Mouse (Mus musculus) megakaryocyte, embryonic 14.5 days (primary cell): ENCODE measurements at regions not wholly inside any gene's neighbourhood (a gene's known extent, or its start where the extent isn't known, plus 50 kb on each side); places are given as distances from the start of the nearest gene placed in this dataset.

ENCODE experiments used
- H3K27me3 ChIP-seq: replicated peaks from 2 replicates; pipeline ENCODE3; 2012; ENCODE audit warnings: inconsistent platforms
- H3K36me3 ChIP-seq: replicated peaks from 2 replicates; pipeline ENCODE3; 2012; ENCODE audit warnings: low read length, inconsistent platforms, mixed read lengths
- H3K4me1 ChIP-seq: 2 replicates; pipeline ENCODE4 v1.6.1; 2012; ENCODE audit warnings: inconsistent platforms
- H3K4me3 ChIP-seq: replicated peaks from 2 replicates; pipeline ENCODE3; 2012; ENCODE audit warnings: moderate library complexity, mild to moderate bottlenecking, inconsistent platforms
- H3K9me3 ChIP-seq: 2 replicates; pipeline ENCODE4 v1.6.1; 2012; ENCODE audit warnings: inconsistent platforms
- FLI1 ChIP-seq: IDR thresholded peaks from 2 replicates; pipeline ENCODE4 v1.6.1; 2012; ENCODE audit warnings: low read length, inconsistent platforms, mixed read lengths
- GATA1 ChIP-seq: IDR thresholded peaks from 3 replicates; pipeline ENCODE4 v1.6.1; 2012; ENCODE audit warnings: mixed read lengths, low read length, inconsistent platforms, borderline replicate concordance

DNA sequence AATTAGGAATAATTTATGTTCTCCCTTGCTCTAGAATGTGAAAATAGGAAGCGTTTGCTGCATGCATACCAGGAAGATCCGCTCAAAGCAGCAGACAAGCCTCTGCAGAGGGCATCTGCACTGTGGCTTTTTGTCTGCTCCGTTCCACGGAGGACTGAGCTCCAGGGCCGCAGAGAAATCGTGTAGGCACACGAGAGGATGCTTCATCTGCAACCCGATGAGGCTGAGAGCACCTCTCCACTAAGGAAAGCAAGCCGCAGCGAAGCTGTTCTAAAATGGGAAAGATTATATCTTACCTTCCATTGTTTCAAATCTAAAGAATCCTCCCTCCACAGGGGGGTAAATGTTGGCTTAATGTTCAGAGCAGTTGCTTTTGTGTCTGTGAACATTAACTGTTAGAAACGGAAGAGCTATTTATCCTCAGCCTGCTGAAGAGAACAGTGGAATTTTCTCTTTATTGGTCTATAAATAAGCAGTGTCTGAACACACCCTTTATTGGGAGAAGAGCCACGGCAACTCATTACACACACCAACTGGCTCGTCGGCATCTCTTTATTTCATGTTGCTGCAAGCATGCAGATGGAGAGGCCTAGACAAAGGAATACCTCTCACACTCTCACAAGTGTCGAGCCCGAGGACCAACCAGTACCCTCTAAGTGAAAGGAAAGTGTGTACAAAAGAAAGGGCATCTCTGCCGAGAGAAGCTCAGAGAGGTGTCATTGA is 414.6 kb upstream of the Hnrnpa3 start:
- Histone ChIP-seq H3K4me3 (no peak overlapping the region), H3K4me1 (no peaks in the 10 kb centered on the region), H3K9me3 (no peaks in the 10 kb centered on the region), H3K27me3 (no peaks in the 10 kb centered on the region), H3K36me3 (no peaks in the 10 kb centered on the region)
- no peak for TF ChIP-seq GATA1
- TF ChIP-seq FLI1 = no peak

DNA sequence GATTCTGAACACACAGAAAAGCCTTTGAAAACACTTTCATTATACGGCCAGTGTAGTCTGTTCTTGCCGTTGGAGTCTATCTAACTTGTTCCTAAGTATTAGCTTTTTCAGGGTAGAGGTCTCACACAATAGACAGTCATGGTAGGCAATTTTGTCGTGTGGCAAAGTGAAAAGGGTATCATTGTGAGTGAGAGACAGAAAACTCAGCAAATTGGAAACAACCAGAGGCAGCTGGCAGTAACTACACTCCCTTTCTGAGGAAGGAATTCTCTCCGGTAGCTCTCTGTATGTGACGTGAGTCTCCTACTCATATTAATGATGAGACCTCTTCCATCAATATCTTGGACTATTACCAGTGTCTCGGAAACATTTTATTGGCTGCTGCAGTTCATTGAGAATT is 413.8 kb upstream of the Hnrnpa3 start:
- no peak for TF ChIP-seq GATA1
- no peak for TF ChIP-seq FLI1

DNA sequence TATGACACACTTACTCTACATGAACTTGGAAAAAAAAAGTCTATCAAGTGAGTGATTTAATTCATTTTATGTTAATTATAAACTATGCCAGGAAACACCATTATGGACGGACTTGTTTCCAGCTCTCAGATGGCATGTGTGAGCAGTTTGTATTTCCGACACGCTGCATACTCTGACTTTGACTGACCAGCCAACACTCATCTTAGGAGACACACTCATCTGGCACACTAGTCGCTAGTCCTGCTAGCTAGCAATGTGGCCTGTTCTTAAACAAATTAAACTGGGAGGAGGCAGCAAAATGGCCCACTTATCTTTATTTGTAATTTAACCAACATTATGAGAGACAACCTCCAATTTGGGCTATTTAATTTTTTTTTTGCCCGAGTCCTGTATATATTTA is 413.4 kb upstream of the Hnrnpa3 start:
- no peak for TF ChIP-seq FLI1
- no peak for TF ChIP-seq GATA1
- Histone ChIP-seq H3K9me3 (no peaks in the 10 kb centered on the region), H3K27me3 (no peaks in the 10 kb centered on the region), H3K4me3 (no peak overlapping the region), H3K4me1 (no peaks in the 10 kb centered on the region), H3K36me3 (no peaks in the 10 kb centered on the region)

More for the DNA sequence above, 413.8 kb upstream of the Hnrnpa3 start:
- Histone ChIP-seq H3K27me3 (no peaks in the 10 kb centered on the region), H3K36me3 (no peaks in the 10 kb centered on the region), H3K4me1 (no peaks in the 10 kb centered on the region), H3K4me3 (no peak overlapping the region), H3K9me3 (no peaks in the 10 kb centered on the region)

DNA sequence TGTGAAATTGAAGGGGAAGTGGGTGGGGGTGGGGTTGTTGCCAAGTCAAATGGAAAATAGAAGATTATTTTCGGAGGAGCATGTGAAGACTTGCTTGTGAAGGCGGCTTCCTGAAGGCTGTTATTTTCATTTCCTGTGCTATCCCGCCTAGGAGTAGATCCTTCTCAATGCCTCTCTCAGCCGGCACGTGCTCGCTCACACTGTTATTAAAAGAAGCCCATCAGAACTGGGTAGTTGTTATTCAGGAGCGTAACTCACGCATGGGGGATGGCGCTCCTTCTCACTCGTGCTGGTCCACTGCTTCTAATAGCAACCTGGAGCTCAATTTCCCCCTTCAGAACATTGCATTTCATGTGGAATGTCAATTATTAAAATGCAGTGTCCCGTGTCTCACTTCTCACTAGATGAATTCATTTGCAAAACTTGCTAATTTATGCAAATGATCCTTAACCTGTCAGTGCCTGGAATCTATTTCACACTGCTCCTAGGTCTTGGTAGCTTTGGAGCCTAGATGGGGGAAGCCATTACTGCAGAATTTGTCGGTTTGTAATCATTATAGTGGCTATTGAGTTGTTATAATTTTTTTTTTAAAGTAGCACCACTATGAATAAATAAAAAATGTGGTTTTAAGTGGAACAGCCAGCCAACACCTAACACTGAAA is 412.8 kb upstream of the Hnrnpa3 start:
- Histone ChIP-seq H3K9me3 (no peaks in the 10 kb centered on the region), H3K4me1 (no peaks in the 10 kb centered on the region), H3K36me3 (no peaks in the 10 kb centered on the region), H3K4me3 (no peak overlapping the region), H3K27me3 (no peaks in the 10 kb centered on the region)
- TF ChIP-seq GATA1 (no peak), FLI1 (no peak)

DNA sequence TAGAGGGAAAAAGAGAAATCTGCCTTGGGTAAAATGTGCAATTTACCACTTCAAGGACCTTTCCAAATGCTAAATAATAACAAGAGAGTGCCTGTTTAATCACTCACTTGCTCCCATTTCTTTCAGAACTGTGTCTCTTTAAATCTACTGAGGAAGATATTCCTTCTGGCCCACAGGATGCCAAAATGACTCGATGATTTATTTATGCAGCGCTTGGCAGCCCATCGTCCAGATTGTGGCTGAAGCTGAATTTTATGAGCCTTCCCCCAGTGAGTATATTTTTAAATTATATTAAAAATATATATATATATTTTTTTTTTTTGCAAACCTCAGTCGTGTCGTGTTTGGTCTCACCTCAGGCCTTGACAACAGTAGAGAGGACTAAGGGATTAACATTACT is 410.8 kb upstream of the Hnrnpa3 start:
- Histone ChIP-seq H3K4me1 (no peaks in the 10 kb centered on the region), H3K36me3 (no peaks in the 10 kb centered on the region), H3K9me3 (no peaks in the 10 kb centered on the region), H3K4me3 (no peak overlapping the region), H3K27me3 (no peaks in the 10 kb centered on the region)
- no peak for TF ChIP-seq GATA1
- TF ChIP-seq FLI1 = no peak

DNA sequence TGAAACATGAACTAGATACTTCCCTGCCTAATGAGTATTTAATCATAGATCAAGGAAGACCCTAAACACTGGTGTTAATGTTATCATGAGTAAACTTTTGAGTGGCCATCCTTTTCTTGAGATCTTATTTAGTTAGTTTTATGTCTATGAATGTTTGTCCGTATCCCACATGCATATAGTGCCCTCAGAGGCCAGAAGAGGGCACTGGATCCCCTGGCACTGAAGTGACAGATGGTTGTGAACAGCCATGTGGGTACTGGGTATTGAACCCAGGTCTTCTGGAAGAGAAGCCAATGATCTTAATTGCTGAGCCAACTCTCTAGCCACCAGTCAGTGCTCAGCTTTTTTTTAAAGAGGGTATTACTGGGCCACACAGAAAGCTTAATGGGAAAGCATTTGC is 408.6 kb upstream of the Hnrnpa3 start:
- no peaks in the 10 kb centered on the region for H3K36me3 ChIP-seq
- no peak for TF ChIP-seq FLI1
- no peak for TF ChIP-seq GATA1
- H3K9me3 ChIP-seq = no peaks in the 10 kb centered on the region
- H3K27me3 ChIP-seq = no peaks in the 10 kb centered on the region
- H3K4me1 ChIP-seq = no peaks in the 10 kb centered on the region
- no peak overlapping the region for H3K4me3 ChIP-seq

DNA sequence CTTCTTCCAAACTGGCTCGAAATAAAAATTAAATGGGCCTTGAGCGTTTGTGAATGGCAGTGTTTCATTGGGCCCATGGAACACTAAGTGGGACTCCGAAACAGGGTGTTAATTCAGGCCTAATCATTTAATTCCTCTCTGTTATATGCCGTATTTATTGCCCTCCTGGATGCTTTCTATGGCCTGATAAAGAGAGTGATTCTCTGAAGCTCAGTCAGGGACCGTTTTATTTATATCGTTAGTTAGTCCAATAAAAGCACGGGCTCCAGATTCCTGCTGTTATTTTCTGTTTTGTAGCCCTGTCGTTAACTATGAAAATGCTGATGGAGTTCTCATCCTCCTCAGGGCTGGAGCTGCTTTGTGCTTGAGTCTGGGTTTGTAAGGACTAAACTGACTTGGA is 406.2 kb upstream of the Hnrnpa3 start:
- H3K9me3 ChIP-seq = no peaks in the 10 kb centered on the region
- no peaks in the 10 kb centered on the region for H3K36me3 ChIP-seq
- no peak overlapping the region for H3K4me3 ChIP-seq
- no peaks in the 10 kb centered on the region for H3K4me1 ChIP-seq
- H3K27me3 ChIP-seq = no peaks in the 10 kb centered on the region
- no peak for TF ChIP-seq GATA1
- no peak for TF ChIP-seq FLI1

DNA sequence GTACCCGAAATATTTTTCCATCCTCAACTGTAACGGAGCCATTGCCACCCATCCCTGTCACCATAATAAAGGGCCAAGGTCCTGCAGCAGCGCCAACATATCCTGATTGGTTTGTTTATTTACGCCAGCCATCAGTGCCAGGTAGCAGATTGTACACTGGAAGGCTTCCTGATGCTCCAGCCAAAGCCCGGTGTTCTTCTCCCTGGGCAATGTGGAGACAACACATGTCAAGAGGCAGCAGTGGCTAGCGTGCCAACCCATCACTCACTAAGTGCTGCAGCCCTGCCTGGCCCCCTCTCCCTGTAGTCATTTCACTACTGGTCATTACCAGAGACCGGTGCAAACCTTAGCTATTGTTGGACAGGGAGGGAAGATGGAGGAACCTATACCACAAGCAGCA is 393.8 kb upstream of the Hnrnpa3 start:
- Histone ChIP-seq H3K36me3 (no peaks in the 10 kb centered on the region), H3K4me3 (no peak overlapping the region), H3K9me3 (no peaks in the 10 kb centered on the region; the same call in 1 of the 2 replicates), H3K27me3 (no peaks in the 10 kb centered on the region), H3K4me1 (no peaks in the 10 kb centered on the region)
- TF ChIP-seq FLI1 (no peak), GATA1 (no peak)

DNA sequence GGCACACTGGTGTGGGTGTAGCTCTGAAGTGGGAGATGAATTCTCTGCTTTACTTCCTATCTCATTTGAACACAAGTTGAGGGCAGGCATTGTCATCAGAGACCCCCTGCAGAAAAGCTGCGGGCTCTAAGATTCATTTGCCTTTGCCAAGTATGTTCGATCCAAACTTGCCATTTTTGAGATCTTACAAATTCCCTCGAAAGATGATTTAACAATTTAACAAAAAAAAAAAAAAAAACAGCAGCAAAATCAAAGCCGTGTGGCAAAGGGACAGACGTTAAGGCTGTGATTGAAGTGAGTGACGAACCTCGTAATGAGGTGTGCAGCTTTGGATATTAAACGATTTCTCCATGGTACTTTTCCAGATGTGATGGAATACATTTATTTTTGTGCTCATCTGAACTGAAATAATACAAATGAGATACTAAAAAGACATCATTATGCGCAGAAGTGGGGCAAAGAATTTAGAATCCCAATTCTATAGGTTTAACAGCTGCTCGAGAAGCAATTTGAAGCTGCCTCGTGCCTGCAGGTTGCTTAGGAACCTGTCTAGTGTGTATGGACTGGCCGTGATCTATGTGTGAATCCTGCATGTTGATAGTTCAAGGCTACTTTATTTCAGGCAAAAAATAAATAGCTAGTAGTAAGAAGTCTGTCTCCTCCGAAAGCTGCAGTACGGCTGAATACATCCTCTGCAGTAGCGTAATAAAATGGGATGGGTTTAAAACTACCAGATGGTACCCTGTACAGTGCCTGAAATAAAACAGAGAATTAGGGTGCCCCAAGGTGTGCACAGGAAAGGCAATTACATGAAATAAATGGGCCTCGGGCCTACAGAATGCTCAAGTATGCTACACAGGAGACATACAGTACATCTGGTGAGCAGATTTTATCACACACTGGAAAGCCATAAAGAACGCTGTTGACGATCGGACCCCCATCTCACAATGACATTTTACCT is 393.0 kb upstream of the Hnrnpa3 start:
- no peaks in the 10 kb centered on the region for H3K4me1 ChIP-seq
- H3K4me3 ChIP-seq = no peak overlapping the region
- no peaks in the 10 kb centered on the region for H3K36me3 ChIP-seq
- no peaks in the 10 kb centered on the region; the same call in 1 of the 2 replicates for H3K9me3 ChIP-seq
- H3K27me3 ChIP-seq = no peaks in the 10 kb centered on the region
- TF ChIP-seq GATA1 (no peak), FLI1 (no peak)
